Mouse (Mus musculus) forebrain, embryonic 12.5 days (tissue): Measurements from ENCODE around the gene Sipa1l3. TPM values are rescaled to one million over a fixed set of nuclear protein-coding genes. Genes with fewer than 3 reads are reported as not detected.
A peak's percentile ranks its signal among the peaks of the same experiment; 100 is the strongest.

Experiments
- ATAC-seq: fragments of 200-750 bp; cut with Nextera tagmentation; 2 replicates; pipeline ENCODE4 v1.8.0; 2017; ENCODE audit warnings: moderate TSS enrichment; ENCODE audit not compliant: low FRiP score
- H3K27ac ChIP-seq: fragments of 300-500 bp; sonication (generic); 2 replicates; pipeline ENCODE4 v1.5.1; 2016; ENCODE audit warnings: mild to moderate bottlenecking
- H3K27me3 ChIP-seq: fragments of 300-500 bp; sonication (generic); 2 replicates; pipeline ENCODE4 v1.6.1; 2016; ENCODE audit warnings: mild to moderate bottlenecking
- H3K36me3 ChIP-seq: fragments of 300-500 bp; sonication (generic); replicated peaks from 2 replicates; pipeline ENCODE4 v1.6.1; 2016; ENCODE audit warnings: mild to moderate bottlenecking
- H3K4me1 ChIP-seq: fragments of 300-500 bp; sonication (generic); 2 replicates; pipeline ENCODE4 v1.6.1; 2016
- H3K4me2 ChIP-seq: fragments of 300-500 bp; sonication (generic); 2 replicates; pipeline ENCODE4 v1.6.1; 2016; ENCODE audit warnings: mild to moderate bottlenecking, moderate library complexity
- H3K4me3 ChIP-seq: fragments of 300-500 bp; sonication (generic); replicated peaks from 2 replicates; pipeline ENCODE4 v1.5.1; 2016; ENCODE audit warnings: mild to moderate bottlenecking
- H3K9ac ChIP-seq: fragments of 300-500 bp; sonication (generic); 2 replicates; pipeline ENCODE4 v1.6.1; 2016; ENCODE audit warnings: mild to moderate bottlenecking
- H3K9me3 ChIP-seq: fragments of 300-500 bp; sonication (generic); 2 replicates; pipeline ENCODE4 v1.6.1; 2016
- WGBS: fragments of 180-500 bp; shearing (Covaris S2); methylation state at CpG from one replicate; pipeline ENCODE4 v1.1.7; 2016; 5-methylcytosine and 5-hydroxymethylcytosine counted together
- polyA plus RNA-seq: library from polyadenylated mRNA; unstranded; fragments of >200 nt; fragmentation: Nextera tagmentation; extraction: Ambion mirVana; gene quantifications from 2 replicates; pipeline ENCODE4 v1.2.1, GENCODE M21; 2016

The Sipa1l3 gene
- polyA plus RNA-seq, 1 experiment from 2014 or later: 12.3 TPM

GRCm38 (mm10) chr7:29303738-29304462 is 214.5 kb downstream of the Sipa1l3 start, which contains the start of gene Dpf1:
Dpf1 (plus strand) TSS chr7:29303951.
- Histone ChIP-seq H3K27ac (peak within 1 kb of the TSS; percentile 90), H3K27me3 (no peaks in the 10 kb centered on the region), H3K4me3 (peak within 1 kb of the TSS; percentile 77), H3K4me2 (peak within 1 kb of the TSS; percentile 94), H3K9ac (peak within 1 kb of the TSS; percentile 88), H3K9me3 (no peaks in the 10 kb centered on the region), H3K4me1 (peaks cover 46% of the 10 kb centered on the region), H3K36me3 (no peaks in the 10 kb centered on the region)
- WGBS: under 1% methylated on average over 63 of the region's 67 CpGs
- peak; percentile 88 for ATAC-seq

- H3K4me3 ChIP-seq: no peak overlapping the region
- no peak for ATAC-seq
- H3K27ac ChIP-seq: no peak overlapping the region
- no peak overlapping the region for H3K9ac ChIP-seq
- no peak overlapping the region for H3K4me2 ChIP-seq
- 68% methylated on average over 7 of the region's 7 CpGs for WGBS
- peaks cover 36% of the 10 kb centered on the region for H3K4me1 ChIP-seq
- no peaks in the 10 kb centered on the region for H3K27me3 ChIP-seq
- H3K9me3 ChIP-seq: no peaks in the 10 kb centered on the region
- no peaks in the 10 kb centered on the region for H3K36me3 ChIP-seq
These were observed 215.8 kb downstream of the Sipa1l3 start for GRCm38 (mm10) chr7:29302641-29303040.

- no peaks in the 10 kb centered on the region for H3K9me3 ChIP-seq
- 0 out of 2 replicates have a peak overlapping the region, but pooled peaks have one; percentile 14 for H3K4me3 ChIP-seq
- WGBS: under 1% methylated on average over 7 of the region's 7 CpGs
- no peak for ATAC-seq
- H3K36me3 ChIP-seq: no peaks in the 10 kb centered on the region
- no peak overlapping the region for H3K9ac ChIP-seq
- no peaks in the 10 kb centered on the region for H3K27me3 ChIP-seq
- peaks cover 21% of the 10 kb centered on the region for H3K4me1 ChIP-seq
- H3K4me2 ChIP-seq: peak overlapping the region; percentile 39
- peak overlapping the region; percentile 59; the same call in 1 of the 2 replicates for H3K27ac ChIP-seq
These were observed 217.3 kb downstream of the Sipa1l3 start for GRCm38 (mm10) chr7:29301127-29301566.

GRCm38 (mm10) chr7:29296998-29297397 is 221.4 kb downstream of the Sipa1l3 start:
- no peak overlapping the region for H3K27ac ChIP-seq
- H3K36me3 ChIP-seq: no peaks in the 10 kb centered on the region
- peaks cover 25% of the 10 kb centered on the region for H3K4me1 ChIP-seq
- peak; percentile 34 for ATAC-seq
- H3K27me3 ChIP-seq: 0 out of 2 replicates have a peak, but pooled peaks cover 4% of the 10 kb centered on the region
- no peak overlapping the region for H3K9ac ChIP-seq
- no peaks in the 10 kb centered on the region for H3K9me3 ChIP-seq
- H3K4me3 ChIP-seq: no peak overlapping the region
- H3K4me2 ChIP-seq: no peak overlapping the region
- 12% methylated on average over 10 of the region's 10 CpGs for WGBS

- Histone ChIP-seq H3K36me3 (no peaks in the 10 kb centered on the region), H3K4me3 (no peak overlapping the region), H3K4me2 (no peak overlapping the region), H3K9ac (no peak overlapping the region), H3K27me3 (peaks cover 4% of the 10 kb centered on the region; the same call in 1 of the 2 replicates), H3K4me1 (peaks cover 35% of the 10 kb centered on the region), H3K27ac (no peak overlapping the region), H3K9me3 (no peaks in the 10 kb centered on the region)
- ATAC-seq: no peak
- WGBS: 87% methylated on average over 24 of the region's 24 CpGs
These were observed 222.4 kb downstream of the Sipa1l3 start for GRCm38 (mm10) chr7:29295861-29296647.

- 75% methylated on average over 13 of the region's 13 CpGs for WGBS
- Histone ChIP-seq H3K27me3 (peaks cover 15% of the 10 kb centered on the region), H3K4me3 (no peak overlapping the region), H3K9me3 (no peaks in the 10 kb centered on the region), H3K36me3 (no peaks in the 10 kb centered on the region), H3K27ac (peak overlapping the region; percentile 38; the same call in 1 of the 2 replicates), H3K4me2 (no peak overlapping the region), H3K9ac (no peak overlapping the region), H3K4me1 (peaks cover 46% of the 10 kb centered on the region)
- ATAC-seq: no peak
These were observed 224.2 kb downstream of the Sipa1l3 start for GRCm38 (mm10) chr7:29294111-29294761.

GRCm38 (mm10) chr7:29293131-29294065 is 225.0 kb downstream of the Sipa1l3 start:
- Histone ChIP-seq H3K36me3 (no peaks in the 10 kb centered on the region), H3K27ac (peak overlapping the region; percentile 83), H3K4me2 (no peak overlapping the region), H3K9me3 (no peaks in the 10 kb centered on the region), H3K4me3 (no peak overlapping the region), H3K4me1 (peaks cover 53% of the 10 kb centered on the region), H3K9ac (no peak overlapping the region), H3K27me3 (peaks cover 23% of the 10 kb centered on the region)
- ATAC-seq: no peak
- WGBS: 32% methylated on average over 19 of the region's 19 CpGs

- Histone ChIP-seq H3K4me2 (peak overlapping the region; percentile 28; the same call in 1 of the 2 replicates), H3K9ac (peak overlapping the region; percentile 30; the same call in 1 of the 2 replicates), H3K4me3 (no peak overlapping the region), H3K27ac (peak overlapping the region; percentile 83), H3K27me3 (peaks cover 24% of the 10 kb centered on the region), H3K4me1 (peaks cover 53% of the 10 kb centered on the region), H3K36me3 (no peaks in the 10 kb centered on the region), H3K9me3 (no peaks in the 10 kb centered on the region)
- no peak; the same call in 1 of the 2 replicates for ATAC-seq
- WGBS: 33% methylated on average over 8 of the region's 8 CpGs
These were observed 225.9 kb downstream of the Sipa1l3 start for GRCm38 (mm10) chr7:29292458-29293098.

- peak overlapping the region; percentile 30; the same call in 1 of the 2 replicates for H3K9ac ChIP-seq
- WGBS: 31% methylated on average over 6 of the region's 7 CpGs
- peak overlapping the region; percentile 28 for H3K4me2 ChIP-seq
- no peaks in the 10 kb centered on the region for H3K9me3 ChIP-seq
- H3K4me1 ChIP-seq: peaks cover 53% of the 10 kb centered on the region
- peak; percentile 71 for ATAC-seq
- no peaks in the 10 kb centered on the region for H3K36me3 ChIP-seq
- no peak overlapping the region for H3K4me3 ChIP-seq
- H3K27ac ChIP-seq: peak overlapping the region; percentile 83
- peaks cover 31% of the 10 kb centered on the region for H3K27me3 ChIP-seq
These were observed 226.6 kb downstream of the Sipa1l3 start for GRCm38 (mm10) chr7:29291616-29292457.
